Mouse (Mus musculus) bone marrow macrophage, adult 2 months (primary cell): Measurements from ENCODE around the gene Gm10229.
"Not testable (repeated sequence)": the region's sequence is repeated elsewhere in the genome, so short reads cannot be mapped to it uniquely, and the experiment has no call there.

ENCODE experiments used
- CTCF ChIP-seq: IDR thresholded peaks from 2 replicates; pipeline ENCODE4 v1.5.1; 2012; ENCODE audit warnings: low read depth, mild to moderate bottlenecking, low read length, moderate library complexity
- POLR2A ChIP-seq: IDR thresholded peaks from 2 replicates; pipeline ENCODE4 v1.6.1; 2012; ENCODE audit warnings: mild to moderate bottlenecking, low read depth, low read length, borderline replicate concordance

DNA sequence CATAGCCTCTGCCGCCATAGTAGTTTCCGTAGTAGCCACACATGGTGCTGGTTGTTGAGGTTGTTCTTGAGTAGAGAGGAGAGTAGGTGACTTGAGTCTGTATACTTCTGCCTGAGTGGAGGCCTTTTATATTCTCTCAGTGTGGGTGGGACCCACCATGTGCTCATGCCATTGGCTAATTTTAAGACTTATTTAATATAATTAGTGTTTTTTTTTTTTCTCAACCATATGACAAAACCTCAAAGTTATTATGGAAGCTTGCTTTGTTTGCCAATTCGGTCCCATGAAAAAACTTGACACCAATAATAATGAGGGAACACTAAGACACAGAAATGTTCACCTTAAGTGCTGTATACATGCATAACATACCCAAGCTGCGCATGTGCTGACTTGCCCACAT lies 26.3 kb downstream of the Gm10229 start, which contains the start of gene Gm10228:
- not testable (repeated sequence) for TF ChIP-seq CTCF, POLR2A
